Comparison of ENCODE assay signal across 19 mouse cellular contexts in the genomic region with DNA sequence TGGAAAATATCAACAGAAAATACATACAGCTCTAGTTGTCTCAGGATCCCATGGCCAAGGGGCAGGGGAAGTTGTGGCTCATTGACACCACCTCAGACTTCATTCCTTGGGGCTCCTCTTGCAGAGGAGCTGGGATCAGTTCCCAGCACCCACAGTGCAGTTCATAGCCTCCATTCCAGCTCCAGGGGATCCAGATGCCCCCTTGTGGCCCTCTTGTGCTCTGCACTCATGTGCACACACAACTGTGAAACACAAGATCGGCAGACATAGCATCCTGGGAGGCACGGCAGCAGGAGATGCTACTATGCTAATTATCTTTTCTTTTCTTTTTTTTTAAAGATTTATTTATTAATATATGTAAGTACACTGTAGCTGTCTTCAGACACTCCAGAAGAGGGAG. TPM values are rescaled to one million over a fixed set of nuclear protein-coding genes. Genes with fewer than 3 reads are reported as not detected.
DNase-seq lines count a peak whose midpoint lies in the region; ATAC-seq and TF ChIP-seq lines count a peak whose summit lies in the region.
"Had no signal": no experiment of that assay in that cellular context is flagged by ENCODE, and none has a peak within 500 bp of the region (broad histone marks: within the 10 kb centered on the region; RNA-seq: fewer than 3 reads in every experiment).

No protein-coding gene starts in this region.

- no peak overlapping the region for H3K27ac ChIP-seq in layer of hippocampus, adult 2 months
- H3K27ac ChIP-seq in thymus, adult 2 months (ENCODE audit: control insufficient read depth, insufficient read depth, low read length): no peak overlapping the region
- no peak overlapping the region for H3K27ac ChIP-seq in stomach, postnatal 0 days (replicated peaks)
- H3K27ac ChIP-seq: heart, embryonic 15.5 days; hindbrain, embryonic 10.5 days; midbrain, embryonic 12.5 days; neural tube, embryonic 15.5 days had no signal

- TF ChIP-seq EP300 in stomach, postnatal 0 days (optimal IDR thresholded peaks at IDR 0.05): no peak

- no peaks in the 10 kb centered on the region for H3K36me3 ChIP-seq in thymus, adult 2 months (ENCODE audit: control insufficient read depth, insufficient read depth, low read length)
- no peaks in the 10 kb centered on the region for H3K36me3 ChIP-seq in stomach, postnatal 0 days (ENCODE audit: control insufficient read depth, insufficient read depth, low read length)
- H3K36me3 ChIP-seq: heart, embryonic 15.5 days; hindbrain, embryonic 10.5 days; midbrain, embryonic 12.5 days; neural tube, embryonic 15.5 days had no signal

- DNase-seq in layer of hippocampus, adult 2 months (ENCODE audit: low spot score in 2 of 2): no peak
- DNase-seq in layer of hippocampus, adult 9-10 months (ENCODE audit: low spot score): no peak
- no peak for DNase-seq in thymus, adult 2 months
- DNase-seq in thymus, postnatal 36 days: no peak
- peak; percentile 80 for DNase-seq in R1 (ENCODE audit: low read depth, low spot score)
- DNase-seq in stomach, postnatal 0 days (ENCODE audit: low spot score): no peak
- no peak for DNase-seq in B cell, adult 2 months
- DNase-seq: cerebellum, postnatal 14 days; lung, adult 18-20 months; lung, postnatal 4 days had no signal

- no peak overlapping the region for H3K4me2 ChIP-seq in stomach, postnatal 0 days (replicated peaks; ENCODE audit: low read depth)
- H3K4me2 ChIP-seq: heart, embryonic 15.5 days; midbrain, embryonic 12.5 days; neural tube, embryonic 15.5 days had no signal

- TF ChIP-seq CTCF in layer of hippocampus, adult 2 months (conservative IDR thresholded peaks at IDR 0.05): peak; percentile 43
- peak; percentile 32; the same call in 1 of the 2 replicates for TF ChIP-seq CTCF in thymus, adult 2 months (IDR thresholded peaks at IDR 0.05; ENCODE audit: borderline replicate concordance, control insufficient read depth, extremely low read depth, insufficient read depth, low read length, poor library complexity)
- peak; percentile 35 for TF ChIP-seq CTCF in stomach, postnatal 0 days (IDR thresholded peaks at IDR 0.05; ENCODE audit: low read depth)

- H3K4me3 ChIP-seq in layer of hippocampus, adult 2 months: no peak overlapping the region
- no peak overlapping the region for H3K4me3 ChIP-seq in thymus, adult 2 months (ENCODE audit: control insufficient read depth, insufficient read depth, low read length)
- no peak overlapping the region for H3K4me3 ChIP-seq in stomach, postnatal 0 days (ENCODE audit: low read depth, low read length)
- H3K4me3 ChIP-seq: heart, embryonic 15.5 days; hindbrain, embryonic 10.5 days; midbrain, embryonic 12.5 days; myocyte; neural tube, embryonic 15.5 days had no signal

- no peak overlapping the region for H3K9ac ChIP-seq in stomach, postnatal 0 days (ENCODE audit: low read length)
- H3K9ac ChIP-seq: heart, embryonic 15.5 days; midbrain, embryonic 12.5 days; neural tube, embryonic 15.5 days had no signal

- no peak for TF ChIP-seq POLR2A in thymus, adult 2 months (IDR thresholded peaks at IDR 0.05; ENCODE audit: control insufficient read depth, extremely low read depth, insufficient read depth, low read length, poor library complexity)

- ATAC-seq in stomach, postnatal 0 days (ENCODE audit: low FRiP score, low TSS enrichment): no peak
- ATAC-seq: forebrain, embryonic 14.5 days; inflammation-experienced regulatory T-cells, adult 6 months had no signal

- H3K9me3 ChIP-seq in stomach, postnatal 0 days (ENCODE audit: control insufficient read depth, low read length): no peaks in the 10 kb centered on the region
- H3K9me3 ChIP-seq: heart, embryonic 15.5 days; midbrain, embryonic 12.5 days; neural tube, embryonic 15.5 days had no signal

- no peaks in the 10 kb centered on the region for H3K27me3 ChIP-seq in thymus, adult 2 months (ENCODE audit: control insufficient read depth, insufficient read depth, low read length)
- H3K27me3 ChIP-seq in stomach, postnatal 0 days (ENCODE audit: control insufficient read depth, insufficient read depth, low read length): no peaks in the 10 kb centered on the region

- 97% methylated on average over 2 of the region's 2 CpGs for WGBS in thymus, adult 2 months
- WGBS in stomach, postnatal 0 days: 94% methylated on average over 2 of the region's 2 CpGs

- no peaks in the 10 kb centered on the region for H3K4me1 ChIP-seq in thymus, adult 2 months (replicated peaks; ENCODE audit: control insufficient read depth, insufficient read depth, low read length)
- no peaks in the 10 kb centered on the region for H3K4me1 ChIP-seq in stomach, postnatal 0 days (replicated peaks; ENCODE audit: control insufficient read depth, insufficient read depth)
- H3K4me1 ChIP-seq: heart, embryonic 15.5 days; midbrain, embryonic 12.5 days; neural tube, embryonic 15.5 days had no signal

RNA-seq across cellular contexts. Expression of gene Arrdc2, which starts 12.5 kb away (rescaled TPM):
- total RNA-seq in layer of hippocampus, adult 2 months (2021): 10 to 100 TPM; 13.8 to 20.9 TPM
- polyA plus RNA-seq in thymus, adult 2 months (2012; rRNA removed): 75.4 and 77.4 TPM in 2 replicates
- polyA plus RNA-seq in stomach, postnatal 0 days (2015; fragmentation: Nextera tagmentation; extraction: Ambion mirVana): 6.6 and 6.8 TPM in 2 replicates

RNA-seq across cellular contexts. Expression of gene Il12rb1, which starts 18.8 kb away (rescaled TPM):
- 1 to 10 TPM in 1 of 2 experiments, under 1 TPM in 1; 0.61 to 1.1 TPM for total RNA-seq in layer of hippocampus, adult 2 months (2021)
- polyA plus RNA-seq in thymus, adult 2 months (2012; rRNA removed): 48.6 and 53.4 TPM in 2 replicates
- polyA plus RNA-seq in stomach, postnatal 0 days (2015; fragmentation: Nextera tagmentation; extraction: Ambion mirVana): 0.19 and 0.29 TPM in 2 replicates
- polyA plus RNA-seq: forebrain, embryonic 14.5 days; hindbrain, embryonic 10.5 days; kidney, embryonic 14.5 days; limb, embryonic 11.5 days had no signal

RNA-seq across cellular contexts. Expression of gene Mast3, which starts 22.2 kb away (rescaled TPM):
- 100 to 1,000 TPM; 468 to 473 TPM for total RNA-seq in layer of hippocampus, adult 2 months (2021)
- polyA plus RNA-seq in thymus, adult 2 months (2012; rRNA removed): 615 and 696 TPM in 2 replicates
- 5.6 and 5.7 TPM in 2 replicates for polyA plus RNA-seq in stomach, postnatal 0 days (2015; fragmentation: Nextera tagmentation; extraction: Ambion mirVana)

RNA-seq across cellular contexts. Expression of gene Kcnn1, which starts 36.0 kb away (rescaled TPM):
- 10 to 100 TPM; 17.4 to 18.3 TPM for total RNA-seq in layer of hippocampus, adult 2 months (2021)
- 4.2 and 6.4 TPM in 2 replicates for polyA plus RNA-seq in thymus, adult 2 months (2012; rRNA removed)
- 0.64 and 0.72 TPM in 2 replicates for polyA plus RNA-seq in stomach, postnatal 0 days (2015; fragmentation: Nextera tagmentation; extraction: Ambion mirVana)
- polyA plus RNA-seq: inflammation-experienced regulatory T-cells, adult 6 months had no signal

RNA-seq across cellular contexts. Expression of gene Ccdc124, which starts 46.7 kb away (rescaled TPM):
- 10 to 100 TPM; 82.2 to 88.9 TPM for total RNA-seq in layer of hippocampus, adult 2 months (2021)
- polyA plus RNA-seq in thymus, adult 2 months (2012; rRNA removed): 51.8 and 53.4 TPM in 2 replicates
- polyA plus RNA-seq in stomach, postnatal 0 days (2015; fragmentation: Nextera tagmentation; extraction: Ambion mirVana): 73.2 and 74.1 TPM in 2 replicates

Comparison
In these comparisons a context has a peak if more than half of its experiments do, and no peak if none do; other contexts are left out.
1. RNA of gene Il12rb1, which starts 18.8 kb away (polyA plus RNA-seq): 48.6 to 53.4 TPM in thymus, adult 2 months; 0.19 to 0.29 TPM in stomach, postnatal 0 days; every median in the first group is over 10 times any median in the second.
2. RNA of gene Mast3, which starts 22.2 kb away (polyA plus RNA-seq): 615 to 696 TPM in thymus, adult 2 months; 5.6 to 5.7 TPM in stomach, postnatal 0 days; every median in the first group is over 10 times any median in the second.
3. Peak in every context shown above with its lines, with median percentiles within 50 percentile points of each other: CTCF ChIP-seq.